Mouse (Mus musculus): Measurements from ENCODE around the gene Hoxa3. TPM values are rescaled to one million over a fixed set of nuclear protein-coding genes. Genes with fewer than 3 reads are reported as not detected.

Hoxa3 gene
- total RNA-seq, 2 experiments from 2014 or later: not detected

GRCm38 (mm10) chr6:52246916-52247315 lies 33.8 kb upstream of the Hoxa3 start:
- DNase-seq (ENCODE audit: low spot score in 2 of 2): no peak

GRCm38 (mm10) chr6:52246403-52246803 lies 33.3 kb upstream of the Hoxa3 start:
- DNase-seq (ENCODE audit: low spot score in 2 of 2): no peak

- DNase-seq (ENCODE audit: low spot score in 2 of 2): no peak
Measured at GRCm38 (mm10) chr6:52245757-52246142, 32.6 kb upstream of the Hoxa3 start, which contains the start of gene Hoxa11. Gene Hoxa11, minus strand, starts transcription at chr6:52245810.

- DNase-seq (ENCODE audit: low spot score in 2 of 2): no peak
Measured at GRCm38 (mm10) chr6:52245040-52245756, 32.1 kb upstream of the Hoxa3 start.

GRCm38 (mm10) chr6:52244471-52245039 lies 31.4 kb upstream of the Hoxa3 start:
- no peak for DNase-seq (ENCODE audit: low spot score in 2 of 2)

GRCm38 (mm10) chr6:52243681-52244121 lies 30.6 kb upstream of the Hoxa3 start:
- DNase-seq (ENCODE audit: low spot score in 2 of 2): no peak

GRCm38 (mm10) chr6:52242801-52243332 lies 29.7 kb upstream of the Hoxa3 start:
- no peak for DNase-seq (ENCODE audit: low spot score in 2 of 2)

GRCm38 (mm10) chr6:52241001-52241621 lies 28.0 kb upstream of the Hoxa3 start:
- no peak for DNase-seq (ENCODE audit: low spot score in 2 of 2)

- DNase-seq (ENCODE audit: low spot score in 2 of 2): peak in 1 of 2 experiments; percentile 60
Measured at GRCm38 (mm10) chr6:52240389-52241000, 27.4 kb upstream of the Hoxa3 start, which contains the start of gene Hoxa10. Gene Hoxa10, minus strand, starts transcription at chr6:52240854.

GRCm38 (mm10) chr6:52239625-52240388 lies 26.7 kb upstream of the Hoxa3 start:
- DNase-seq (ENCODE audit: low spot score in 2 of 2): no peak

GRCm38 (mm10) chr6:52238976-52239375 lies 25.8 kb upstream of the Hoxa3 start:
- DNase-seq (ENCODE audit: low spot score in 2 of 2): no peak

GRCm38 (mm10) chr6:52238155-52238545 lies 25.0 kb upstream of the Hoxa3 start:
- no peak for DNase-seq (ENCODE audit: low spot score in 2 of 2)

- DNase-seq (ENCODE audit: low spot score in 2 of 2): no peak
Measured at GRCm38 (mm10) chr6:52237346-52238154, 24.4 kb upstream of the Hoxa3 start.

- DNase-seq (ENCODE audit: low spot score in 2 of 2): no peak
Measured at GRCm38 (mm10) chr6:52236806-52237205, 23.7 kb upstream of the Hoxa3 start.

GRCm38 (mm10) chr6:52235866-52236265 lies 22.7 kb upstream of the Hoxa3 start:
- DNase-seq (ENCODE audit: low spot score in 2 of 2): no peak

- no peak for DNase-seq (ENCODE audit: low spot score in 2 of 2)
Measured at GRCm38 (mm10) chr6:52235267-52235666, 22.1 kb upstream of the Hoxa3 start.

- DNase-seq (ENCODE audit: low spot score in 2 of 2): no peak
Measured at GRCm38 (mm10) chr6:52234428-52235140, 21.4 kb upstream of the Hoxa3 start.

GRCm38 (mm10) chr6:52233546-52234427 lies 20.7 kb upstream of the Hoxa3 start:
- DNase-seq (ENCODE audit: low spot score in 2 of 2): no peak
